Mouse (Mus musculus) heart, adult 18-20 months (tissue): Measurements from ENCODE around the gene Cysrt1. TPM values are rescaled to one million over a fixed set of nuclear protein-coding genes. Genes with fewer than 3 reads are reported as not detected.

ENCODE experiments used
- DNase-seq, 2 experiments: peaks; one replicate each; pipeline ENCODE4 v3.0.0; 2021 to 2022; ENCODE audit warnings: mixed read lengths in 1 of 2
- total RNA-seq, 2 experiments: library from RNA; stranded (reverse); gene quantifications; 2 replicates each; pipeline ENCODE4 v1.2.3; 2021

The Cysrt1 gene
- total RNA-seq, 2 experiments from 2014 or later = not detected

GRCm38 (mm10) chr2:25207593-25207992, 34.7 kb downstream of the Cysrt1 start:
- no peak for DNase-seq

- DNase-seq = no peak
These were observed 38.5 kb downstream of the Cysrt1 start for GRCm38 (mm10) chr2:25203631-25204214.

- no peak for DNase-seq
These were observed 41.6 kb downstream of the Cysrt1 start for GRCm38 (mm10) chr2:25200631-25201030.

GRCm38 (mm10) chr2:25197946-25198345, 44.3 kb downstream of the Cysrt1 start:
- peak in 1 of 2 experiments; percentile 19 for DNase-seq

- peak in 1 of 2 experiments; percentile 48 for DNase-seq
These were observed 45.1 kb downstream of the Cysrt1 start for GRCm38 (mm10) chr2:25197191-25197590.

- peak; percentile 87 to 97 for DNase-seq
These were observed 45.9 kb downstream of the Cysrt1 start, which contains the start of gene Tor4a for GRCm38 (mm10) chr2:25196172-25196954. Gene Tor4a (minus strand): TSS chr2:25196886.

- peak; percentile 81 to 91 for DNase-seq
These were observed 46.8 kb downstream of the Cysrt1 start for GRCm38 (mm10) chr2:25195211-25196156.

- peak; percentile 44 to 49 for DNase-seq
These were observed 47.6 kb downstream of the Cysrt1 start for GRCm38 (mm10) chr2:25194486-25195171.

GRCm38 (mm10) chr2:25194006-25194405, 48.2 kb downstream of the Cysrt1 start:
- DNase-seq = no peak

GRCm38 (mm10) chr2:25193330-25193770, 48.9 kb downstream of the Cysrt1 start:
- peak; percentile 88 to 90 for DNase-seq

Other genes starting within 250 kb of the Cysrt1 start
- gene Nsmf, start 188.1 kb downstream of the Cysrt1 start, total RNA-seq = 10 to 100 TPM; 11.2 to 13.6 TPM
- not detected for gene Entpd8, start 162.1 kb downstream of the Cysrt1 start, total RNA-seq
- not detected for gene Noxa1, start 147.3 kb downstream of the Cysrt1 start, total RNA-seq
- gene Nrarp, start 61.7 kb downstream of the Cysrt1 start, total RNA-seq = 1 to 10 TPM; 6.9 to 8.3 TPM
- gene Tor4a, start 45.6 kb downstream of the Cysrt1 start, total RNA-seq = 1 to 10 TPM; 4.0 to 4.6 TPM
- 10 to 100 TPM; 40.8 to 45.8 TPM for gene Nelfb, start 31.0 kb downstream of the Cysrt1 start, total RNA-seq
- gene Stpg3, start 27.8 kb downstream of the Cysrt1 start, total RNA-seq = not detected
- not detected for gene Fam166a, start 23.7 kb downstream of the Cysrt1 start, total RNA-seq
- gene Tubb4b, start 17.8 kb downstream of the Cysrt1 start, total RNA-seq = 100 to 1,000 TPM; 289 to 308 TPM
- not detected for gene Slc34a3, start 8.1 kb downstream of the Cysrt1 start, total RNA-seq
- not detected for gene Rnf224, start 5.7 kb downstream of the Cysrt1 start, total RNA-seq
- 1 to 10 TPM; 1.5 to 1.7 TPM for gene Rnf208, start 197 bp downstream of the Cysrt1 start, total RNA-seq
- gene AL732309.1, start 4.4 kb upstream of the Cysrt1 start, total RNA-seq = 1 to 10 TPM; 1.9 to 2.4 TPM
- 10 to 100 TPM; 14.8 to 15.2 TPM for gene Tmem203, start 13.0 kb upstream of the Cysrt1 start, total RNA-seq
- gene Tprn, start 20.2 kb upstream of the Cysrt1 start, total RNA-seq = 1 to 10 TPM; 7.4 to 7.7 TPM
- 10 to 100 TPM; 38.2 to 42.6 TPM for gene Ssna1, start 30.0 kb upstream of the Cysrt1 start, total RNA-seq
- 10 to 100 TPM; 35.3 to 38.8 TPM for gene Anapc2, start 30.0 kb upstream of the Cysrt1 start, total RNA-seq
- not detected for gene Tmem210, start 45.7 kb upstream of the Cysrt1 start, total RNA-seq
- gene Lrrc26, start 47.5 kb upstream of the Cysrt1 start, total RNA-seq = under 1 TPM in 1 of 2 experiments, not detected in 1; 0.23 TPM
- gene Grin1, start 76.7 kb upstream of the Cysrt1 start, total RNA-seq = not detected
- gene Man1b1, start 89.9 kb upstream of the Cysrt1 start, total RNA-seq = 10 to 100 TPM; 20.8 to 23.6 TPM
- gene Dpp7, start 113.9 kb upstream of the Cysrt1 start, total RNA-seq = 1 to 10 TPM; 5.9 to 7.0 TPM
- 10 to 100 TPM; 10.3 to 11.8 TPM for gene Uap1l1, start 123.2 kb upstream of the Cysrt1 start, total RNA-seq
- gene Sapcd2, start 129.9 kb upstream of the Cysrt1 start, total RNA-seq = not detected
- 10 to 100 TPM; 13.7 to 14.5 TPM for gene Entpd2, start 153.4 kb upstream of the Cysrt1 start, total RNA-seq
- 10 to 100 TPM; 25.7 to 27.9 TPM for gene Npdc1, start 156.9 kb upstream of the Cysrt1 start, total RNA-seq
- 1 to 10 TPM in 1 of 2 experiments, not detected in 1; 1.1 TPM for gene Fut7, start 180.8 kb upstream of the Cysrt1 start, total RNA-seq
- gene Abca2, start 186.3 kb upstream of the Cysrt1 start, total RNA-seq = 10 to 100 TPM; 41.4 to 43.2 TPM
- 1 to 10 TPM in 1 of 2 experiments, under 1 TPM in 1; 0.82 to 1.7 TPM for gene Clic3, start 214.4 kb upstream of the Cysrt1 start, total RNA-seq
- gene Paxx, start 218.6 kb upstream of the Cysrt1 start, total RNA-seq = 10 to 100 TPM; 22.6 to 28.7 TPM
- 100 to 1,000 TPM; 450 to 656 TPM for gene Ptgds, start 227.6 kb upstream of the Cysrt1 start, total RNA-seq